Mouse (Mus musculus) forebrain, embryonic 11.5 days (tissue): ENCODE measurements at regions not wholly inside any gene's neighbourhood (a gene's known extent, or its start where the extent isn't known, plus 50 kb on each side); places are given as distances from the start of the nearest gene placed in this dataset.

ENCODE experiments used
- ATAC-seq: fragments of 200-750 bp; cut with Nextera tagmentation; replicated peaks from 2 replicates; pipeline ENCODE4 v1.8.0; 2017; ENCODE audit warnings: moderate TSS enrichment; ENCODE audit not compliant: low FRiP score
- DNase-seq: peaks from one replicate; pipeline ENCODE4 v3.0.0-alpha.2; 2017; ENCODE audit warnings: low spot score
- H3K27ac ChIP-seq: fragments of 300-500 bp; sonication (generic); 2 replicates; pipeline ENCODE4 v1.5.1; 2014; ENCODE audit warnings: low read depth, low read length
- H3K27me3 ChIP-seq: fragments of 300-500 bp; sonication (generic); 2 replicates; pipeline ENCODE4 v1.6.1; 2014; ENCODE audit warnings: mild to moderate bottlenecking, low read length, mixed read lengths; ENCODE audit not compliant: control insufficient read depth, insufficient read depth
- H3K36me3 ChIP-seq: fragments of 300-500 bp; sonication (generic); 2 replicates; pipeline ENCODE4 v1.6.1; 2014; ENCODE audit warnings: mild to moderate bottlenecking, low read length, moderate library complexity, mixed read lengths; ENCODE audit not compliant: control insufficient read depth, insufficient read depth
- H3K4me1 ChIP-seq: fragments of 300-500 bp; sonication (generic); replicated peaks from 2 replicates; pipeline ENCODE4 v1.6.1; 2014; ENCODE audit warnings: low read length, mixed read lengths; ENCODE audit not compliant: control insufficient read depth, insufficient read depth
- H3K4me2 ChIP-seq: fragments of 300-500 bp; sonication (generic); 2 replicates; pipeline ENCODE4 v1.6.1; 2014; ENCODE audit warnings: low read depth, mild to moderate bottlenecking, low read length, moderate library complexity, mixed read lengths; ENCODE audit not compliant: severe bottlenecking
- H3K4me3 ChIP-seq: fragments of 300-500 bp; sonication (generic); 2 replicates; pipeline ENCODE4 v1.5.1; 2014; ENCODE audit warnings: low read depth, low read length
- H3K9ac ChIP-seq: fragments of 300-500 bp; sonication (generic); 2 replicates; pipeline ENCODE4 v1.6.1; 2014; ENCODE audit warnings: low read length
- H3K9me3 ChIP-seq: fragments of 300-500 bp; sonication (generic); 2 replicates; pipeline ENCODE4 v1.6.1; 2016; ENCODE audit warnings: low read length, mixed read lengths; ENCODE audit not compliant: control insufficient read depth
- WGBS: fragments of 180-500 bp; shearing (Covaris S2); extraction: QIAGEN DNeasy Blood & Tissue Kit; methylation state at CpG from one replicate; pipeline ENCODE4 v1.1.7; 2014; 5-methylcytosine and 5-hydroxymethylcytosine counted together

DNA sequence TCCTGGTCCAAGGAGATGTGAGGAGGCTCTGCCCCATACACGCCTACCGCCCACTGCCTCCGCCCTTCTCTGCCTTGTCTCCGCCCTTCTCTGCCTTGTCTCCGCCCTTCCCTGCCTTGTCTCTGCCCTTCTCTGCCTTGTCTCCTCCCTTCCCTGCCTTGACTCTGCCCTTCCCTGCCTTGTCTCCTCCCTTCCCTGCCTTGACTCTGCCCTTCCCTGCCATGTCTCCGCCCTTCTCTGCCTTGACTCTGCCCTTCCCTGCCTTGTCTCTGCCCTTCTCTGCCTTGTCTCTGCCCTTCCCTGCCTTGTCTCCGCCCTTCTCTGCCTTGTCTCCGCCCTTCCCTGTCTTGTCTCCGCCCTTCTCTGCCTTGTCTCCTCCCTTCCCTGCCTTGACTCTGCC is 185.4 kb upstream of the Sfswap start:
- ATAC-seq (no peak), DNase-seq (no peak)
- no peak overlapping the region for H3K27ac ChIP-seq
- no peaks in the 10 kb centered on the region for H3K9me3 ChIP-seq
- H3K4me2 ChIP-seq: no peak overlapping the region
- no peaks in the 10 kb centered on the region for H3K27me3 ChIP-seq
- no peaks in the 10 kb centered on the region for H3K4me1 ChIP-seq
- H3K4me3 ChIP-seq: no peak overlapping the region
- no peaks in the 10 kb centered on the region for H3K36me3 ChIP-seq
- WGBS: 54% methylated on average over 9 of the region's 9 CpGs
- no peak overlapping the region for H3K9ac ChIP-seq

DNA sequence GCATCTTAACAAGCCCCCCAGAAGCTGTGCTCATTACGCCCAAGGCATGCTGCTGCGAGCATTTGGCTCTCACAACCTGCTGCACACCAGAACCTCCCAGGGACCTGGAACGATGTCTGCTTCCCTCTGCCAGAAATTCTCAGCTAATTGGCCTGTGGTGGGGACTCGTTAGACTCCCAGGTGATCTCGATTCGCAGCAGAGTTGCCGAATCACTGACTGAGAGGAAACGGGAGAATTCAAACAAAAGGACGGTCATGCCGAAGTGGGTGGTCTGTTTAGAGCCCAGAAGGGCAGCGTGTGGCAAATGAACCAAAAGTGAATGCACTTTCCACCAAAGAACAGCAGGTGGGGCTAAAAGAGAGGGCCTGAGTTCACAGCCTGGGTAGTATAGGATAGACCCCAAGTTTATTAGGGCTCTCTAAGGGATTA is 169.9 kb upstream of the Sfswap start:
- H3K36me3 ChIP-seq: no peaks in the 10 kb centered on the region
- WGBS: 15% methylated on average over 11 of the region's 11 CpGs

DNA sequence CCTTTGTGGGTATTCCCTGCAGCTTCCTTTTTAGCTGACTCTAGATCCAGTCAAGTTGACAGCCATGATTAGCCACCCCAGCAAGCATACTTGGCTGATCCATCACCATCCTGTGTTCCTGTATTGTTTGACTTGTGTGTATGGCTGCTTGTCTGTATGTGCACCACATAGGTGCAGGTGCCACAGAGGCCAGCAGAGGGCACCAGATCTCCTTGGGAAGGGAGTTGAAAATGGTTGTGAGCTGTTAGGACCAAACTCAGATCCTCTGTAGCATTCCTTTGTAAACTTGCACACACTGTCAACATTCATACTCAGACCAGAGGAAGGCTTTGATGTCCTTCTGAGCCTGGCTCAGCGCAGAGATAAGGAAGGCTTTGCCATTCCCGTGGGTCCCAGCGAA is 169.0 kb upstream of the Sfswap start:
- no peak overlapping the region for H3K9ac ChIP-seq
- ATAC-seq (no peak), DNase-seq (no peak)
- H3K4me2 ChIP-seq: no peak overlapping the region
- H3K27ac ChIP-seq: no peak overlapping the region
- no peaks in the 10 kb centered on the region for H3K27me3 ChIP-seq
- no peaks in the 10 kb centered on the region for H3K4me1 ChIP-seq
- no peak overlapping the region for H3K4me3 ChIP-seq
- H3K9me3 ChIP-seq: no peaks in the 10 kb centered on the region; the same call in 1 of the 2 replicates
- no peaks in the 10 kb centered on the region for H3K36me3 ChIP-seq
- WGBS: 91% methylated on average over 3 of the region's 3 CpGs

More for the DNA sequence above, 169.9 kb upstream of the Sfswap start:
- no peak for ATAC-seq
- Histone ChIP-seq H3K9me3 (no peaks in the 10 kb centered on the region; the same call in 1 of the 2 replicates), H3K27ac (no peak overlapping the region), H3K27me3 (no peaks in the 10 kb centered on the region), H3K4me1 (no peaks in the 10 kb centered on the region), H3K9ac (no peak overlapping the region), H3K4me3 (no peak overlapping the region), H3K4me2 (no peak overlapping the region)
- no peak for DNase-seq

DNA sequence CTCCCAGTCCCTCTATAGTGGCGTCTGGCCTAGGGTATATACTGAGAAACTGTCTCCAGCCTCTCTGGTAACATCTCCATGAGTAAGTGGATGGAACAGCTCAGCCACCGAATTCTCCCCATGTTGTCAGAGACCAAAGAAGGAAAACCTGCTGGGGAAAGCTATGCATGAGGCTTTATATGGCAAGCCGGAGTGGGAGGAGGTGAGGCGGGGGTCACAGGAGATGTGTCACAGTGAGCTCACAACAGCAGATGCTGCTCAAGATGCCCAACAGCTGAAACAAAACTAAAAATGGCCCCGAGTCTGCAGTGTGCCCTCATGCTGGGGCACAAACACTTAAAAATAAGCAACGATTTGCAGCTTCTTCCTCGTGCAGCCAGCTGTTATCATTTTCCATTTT is 162.5 kb upstream of the Sfswap start:
- no peaks in the 10 kb centered on the region for H3K27me3 ChIP-seq
- DNase-seq (no peak), ATAC-seq (no peak)
- H3K4me3 ChIP-seq: no peak overlapping the region
- no peak overlapping the region for H3K9ac ChIP-seq
- H3K27ac ChIP-seq: no peak overlapping the region
- no peaks in the 10 kb centered on the region for H3K9me3 ChIP-seq
- H3K36me3 ChIP-seq: no peaks in the 10 kb centered on the region
- no peaks in the 10 kb centered on the region for H3K4me1 ChIP-seq
- H3K4me2 ChIP-seq: no peak overlapping the region
- 69% methylated on average over 7 of the region's 7 CpGs for WGBS

DNA sequence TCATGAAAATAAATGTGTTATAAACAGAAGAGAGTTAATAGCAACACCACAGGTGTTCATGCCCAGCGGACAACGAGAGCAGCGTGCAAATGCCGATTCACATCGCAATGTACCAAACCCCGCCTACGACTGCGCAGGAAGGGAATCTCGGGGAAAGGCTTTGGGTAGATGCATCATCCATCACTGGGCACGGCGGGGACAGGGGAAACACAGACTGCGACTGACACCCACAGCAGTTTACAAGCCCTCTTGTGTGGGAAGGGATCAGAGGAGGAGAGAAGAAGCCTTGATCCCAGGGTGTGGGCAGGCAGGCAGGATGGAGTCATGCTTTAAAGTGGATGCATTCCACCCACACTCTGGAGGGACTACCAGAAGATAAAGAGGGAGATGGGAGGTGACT is 157.0 kb upstream of the Sfswap start:
- H3K9ac ChIP-seq: no peak overlapping the region
- WGBS: 91% methylated on average over 12 of the region's 12 CpGs
- no peak overlapping the region for H3K4me2 ChIP-seq
- ATAC-seq (no peak), DNase-seq (no peak)
- H3K9me3 ChIP-seq: no peaks in the 10 kb centered on the region
- H3K4me1 ChIP-seq: no peaks in the 10 kb centered on the region
- no peak overlapping the region for H3K4me3 ChIP-seq
- H3K36me3 ChIP-seq: no peaks in the 10 kb centered on the region
- H3K27me3 ChIP-seq: no peaks in the 10 kb centered on the region
- H3K27ac ChIP-seq: no peak overlapping the region

DNA sequence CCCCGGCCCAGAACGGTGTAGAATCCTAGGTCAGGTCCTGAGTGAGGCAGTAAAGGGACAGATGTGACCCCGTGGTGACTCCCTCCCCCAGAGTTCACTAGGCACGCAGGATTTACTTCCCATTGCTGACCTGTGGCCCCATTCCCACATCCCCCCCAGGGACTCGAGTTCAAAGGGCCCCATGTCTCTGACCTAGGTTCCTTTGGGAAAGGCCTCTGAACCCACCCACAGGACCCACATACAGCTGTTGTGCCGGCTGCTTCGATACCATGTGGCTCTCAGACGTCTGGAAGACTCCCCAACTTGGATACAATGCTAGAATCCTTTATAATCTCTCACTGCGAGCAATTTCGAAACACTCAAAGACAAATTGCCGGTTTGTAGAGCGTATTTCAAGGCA is 151.0 kb upstream of the Sfswap start:
- no peak for DNase-seq
- Histone ChIP-seq H3K9me3 (no peaks in the 10 kb centered on the region), H3K27ac (no peak overlapping the region), H3K27me3 (no peaks in the 10 kb centered on the region), H3K9ac (no peak overlapping the region), H3K4me2 (no peak overlapping the region), H3K4me3 (no peak overlapping the region), H3K4me1 (no peaks in the 10 kb centered on the region), H3K36me3 (no peaks in the 10 kb centered on the region)
- no peak for ATAC-seq
- WGBS: 62% methylated on average over 12 of the region's 12 CpGs

DNA sequence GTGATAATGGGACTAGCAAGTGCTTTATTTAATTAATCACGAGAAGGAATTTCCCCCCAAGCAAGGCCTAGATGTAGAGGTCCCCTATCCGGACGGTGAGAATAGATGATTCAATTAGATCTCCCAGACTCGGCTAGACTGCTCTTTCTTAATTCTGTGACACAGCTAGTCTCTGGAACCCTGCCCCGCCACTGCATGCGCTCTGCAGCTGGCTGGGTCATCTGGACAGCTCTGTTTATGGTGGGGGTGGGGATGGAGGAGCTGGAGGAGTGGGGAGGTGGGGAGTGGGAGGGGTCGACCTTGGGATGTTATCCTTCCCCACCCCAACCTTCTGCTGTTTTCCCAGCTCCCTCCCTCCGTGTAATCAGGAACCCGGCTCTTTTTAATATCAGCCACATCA is 147.5 kb upstream of the Sfswap start:
- DNase-seq (no peak), ATAC-seq (no peak)
- Histone ChIP-seq H3K36me3 (no peaks in the 10 kb centered on the region), H3K9me3 (no peaks in the 10 kb centered on the region), H3K4me3 (no peak overlapping the region), H3K27me3 (no peaks in the 10 kb centered on the region), H3K4me1 (no peaks in the 10 kb centered on the region), H3K9ac (no peak overlapping the region), H3K27ac (no peak overlapping the region), H3K4me2 (no peak overlapping the region)
- 34% methylated on average over 9 of the region's 9 CpGs for WGBS

DNA sequence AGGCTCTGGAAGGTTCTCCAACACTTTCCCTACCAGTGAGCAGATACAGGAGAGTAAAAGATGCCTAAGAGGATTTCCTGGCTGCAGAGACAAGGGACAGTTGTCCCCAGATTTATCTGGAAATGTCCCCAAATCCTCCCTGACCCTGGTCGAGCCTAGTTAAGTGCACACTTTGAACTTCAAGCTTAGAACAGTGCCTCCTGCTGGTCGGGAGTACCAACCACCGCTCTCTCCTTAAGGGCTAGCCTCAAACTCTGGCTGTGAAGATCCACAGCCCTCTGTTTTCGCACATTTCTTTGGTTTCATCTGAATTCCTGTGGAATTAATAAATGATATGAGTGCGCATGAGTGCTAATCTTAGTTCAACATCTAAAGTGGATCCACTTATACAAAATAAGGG is 146.1 kb upstream of the Sfswap start:
- Histone ChIP-seq H3K9ac (no peak overlapping the region), H3K4me2 (no peak overlapping the region), H3K4me1 (no peaks in the 10 kb centered on the region), H3K27me3 (no peaks in the 10 kb centered on the region), H3K36me3 (no peaks in the 10 kb centered on the region), H3K4me3 (no peak overlapping the region), H3K9me3 (no peaks in the 10 kb centered on the region), H3K27ac (no peak overlapping the region)
- DNase-seq (no peak), ATAC-seq (no peak)
- WGBS: 95% methylated on average over 5 of the region's 5 CpGs

DNA sequence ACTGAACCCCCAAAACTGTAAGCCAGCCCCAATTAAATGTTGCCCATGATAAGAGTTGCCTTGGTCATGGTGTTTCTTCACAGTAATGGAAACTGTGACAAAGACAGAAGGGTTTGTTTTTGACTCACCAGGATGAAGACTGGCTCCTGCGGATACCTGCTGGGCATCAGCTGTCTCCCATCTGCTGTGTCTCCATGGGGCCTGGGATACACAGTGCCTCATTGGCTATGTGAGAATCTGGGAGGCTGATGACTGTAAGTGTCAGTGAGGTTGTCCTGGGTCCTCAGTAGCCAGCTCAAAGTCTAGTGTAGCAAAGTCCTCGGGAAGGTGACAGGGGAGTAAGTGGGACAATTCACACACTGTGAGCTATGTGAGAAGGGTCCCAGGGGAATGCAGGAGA is 139.5 kb upstream of the Sfswap start:
- H3K4me3 ChIP-seq: no peak overlapping the region
- no peaks in the 10 kb centered on the region for H3K9me3 ChIP-seq
- WGBS: 98% methylated on average over 2 of the region's 2 CpGs
- H3K9ac ChIP-seq: no peak overlapping the region
- H3K27ac ChIP-seq: no peak overlapping the region
- no peaks in the 10 kb centered on the region for H3K27me3 ChIP-seq
- H3K4me2 ChIP-seq: no peak overlapping the region
- DNase-seq (no peak), ATAC-seq (no peak)
- no peaks in the 10 kb centered on the region for H3K4me1 ChIP-seq
- no peaks in the 10 kb centered on the region for H3K36me3 ChIP-seq
